Comparison of ENCODE assay signal across 12 mouse cellular contexts in genomic region chr5:135073349-135074150, GRCm38 (mm10). TPM values are rescaled to one million over a fixed set of nuclear protein-coding genes. Genes with fewer than 3 reads are reported as not detected.
DNase-seq lines count a peak whose midpoint lies in the region; ATAC-seq and TF ChIP-seq lines count a peak whose summit lies in the region.
"Had no signal": no experiment of that assay in that cellular context is flagged by ENCODE, and none has a peak within 500 bp of the region (broad histone marks: within the 10 kb centered on the region; RNA-seq: fewer than 3 reads in every experiment).

No protein-coding gene starts in this region.

- H3K4me1 ChIP-seq in heart, embryonic 12.5 days (replicated peaks) = peaks cover 16% of the 10 kb centered on the region
- H3K4me1 ChIP-seq in lung, embryonic 16.5 days (replicated peaks; ENCODE audit: control insufficient read depth, insufficient read depth, low read length) = peaks cover 11% of the 10 kb centered on the region
- H3K4me1 ChIP-seq in lung, adult 2 months (ENCODE audit: control insufficient read depth, insufficient read depth, low read length) = no peaks in the 10 kb centered on the region
- peaks cover 23% of the 10 kb centered on the region for H3K4me1 ChIP-seq in embryonic facial prominence, embryonic 13.5 days
- H3K4me1 ChIP-seq in neural tube, embryonic 12.5 days = peaks cover 30% of the 10 kb centered on the region

- no peak for ATAC-seq in heart, embryonic 12.5 days (ENCODE audit: insufficient number of reproducible peaks, low FRiP score)
- ATAC-seq in lung, embryonic 16.5 days (ENCODE audit: low read depth) = no peak
- no peak for ATAC-seq in embryonic facial prominence, embryonic 13.5 days (ENCODE audit: insufficient number of reproducible peaks, insufficient read depth, low FRiP score, low TSS enrichment, low read depth)
- ATAC-seq in neural tube, embryonic 12.5 days (ENCODE audit: low FRiP score, low read depth) = no peak
- no peak for ATAC-seq in CD4-positive, CD25-positive, alpha-beta regulatory T cell, adult 4 months

- H3K36me3 ChIP-seq in heart, embryonic 12.5 days = peaks cover 4% of the 10 kb centered on the region; the same call in 1 of the 2 replicates
- H3K36me3 ChIP-seq in lung, embryonic 16.5 days (ENCODE audit: control insufficient read depth, insufficient read depth, low read length) = no peaks in the 10 kb centered on the region
- peaks cover 36% of the 10 kb centered on the region for H3K36me3 ChIP-seq in embryonic facial prominence, embryonic 13.5 days
- peaks cover 37% of the 10 kb centered on the region for H3K36me3 ChIP-seq in neural tube, embryonic 12.5 days
- H3K36me3 ChIP-seq: liver, embryonic 15.5 days had no signal

- no peak for TF ChIP-seq CTCF in lung, adult 2 months (IDR thresholded peaks at IDR 0.05; ENCODE audit: insufficient read depth, low read length)

- peak overlapping the region; percentile 38 for H3K4me2 ChIP-seq in heart, embryonic 12.5 days
- H3K4me2 ChIP-seq in lung, embryonic 16.5 days (ENCODE audit: low read depth, low read length) = no peak overlapping the region
- peak overlapping the region; percentile 40 for H3K4me2 ChIP-seq in embryonic facial prominence, embryonic 13.5 days
- peak overlapping the region; percentile 27 for H3K4me2 ChIP-seq in neural tube, embryonic 12.5 days (replicated peaks)
- H3K4me2 ChIP-seq: liver, embryonic 15.5 days had no signal

- no peak overlapping the region for H3K27ac ChIP-seq in heart, embryonic 12.5 days (ENCODE audit: poor library complexity, severe bottlenecking)
- no peak overlapping the region for H3K27ac ChIP-seq in lung, embryonic 16.5 days (ENCODE audit: low read length)
- no peak overlapping the region for H3K27ac ChIP-seq in embryonic facial prominence, embryonic 13.5 days
- no peak overlapping the region for H3K27ac ChIP-seq in neural tube, embryonic 12.5 days
- H3K27ac ChIP-seq: liver, embryonic 15.5 days had no signal

- no peaks in the 10 kb centered on the region for H3K27me3 ChIP-seq in heart, embryonic 12.5 days (replicated peaks)
- H3K27me3 ChIP-seq in lung, embryonic 16.5 days (ENCODE audit: control insufficient read depth, insufficient read depth, low read depth, low read length) = no peaks in the 10 kb centered on the region
- no peaks in the 10 kb centered on the region for H3K27me3 ChIP-seq in embryonic facial prominence, embryonic 13.5 days
- no peaks in the 10 kb centered on the region for H3K27me3 ChIP-seq in neural tube, embryonic 12.5 days (replicated peaks)

- H3K9ac ChIP-seq in heart, embryonic 12.5 days = peak overlapping the region; percentile 60; the same call in 1 of the 2 replicates
- H3K9ac ChIP-seq in lung, embryonic 16.5 days (ENCODE audit: low read length) = peak overlapping the region; percentile 39
- peak overlapping the region; percentile 67 for H3K9ac ChIP-seq in embryonic facial prominence, embryonic 13.5 days
- H3K9ac ChIP-seq in neural tube, embryonic 12.5 days = 0 out of 2 replicates have a peak overlapping the region, but pooled peaks have one; percentile 26
- H3K9ac ChIP-seq: liver, embryonic 15.5 days had no signal

- no peak for DNase-seq in heart, adult 8-10 months (ENCODE audit: low spot score)
- no peak for DNase-seq in lung, adult 2 months
- DNase-seq in adrenal gland, postnatal 36 days = no peak
- DNase-seq: heart, adult 18-20 months; layer of hippocampus, adult 9-11 months had no signal

- WGBS in heart, embryonic 12.5 days = 29% methylated on average over 24 of the region's 26 CpGs
- 23% methylated on average over 21 of the region's 26 CpGs for WGBS in lung, embryonic 16.5 days
- 47% methylated on average over 26 of the region's 26 CpGs for WGBS in lung, adult 2 months
- WGBS in embryonic facial prominence, embryonic 13.5 days = 23% methylated on average over 26 of the region's 26 CpGs
- 22% methylated on average over 20 of the region's 26 CpGs for WGBS in neural tube, embryonic 12.5 days

- TF ChIP-seq POLR2A in lung, adult 2 months (IDR thresholded peaks at IDR 0.05; ENCODE audit: borderline replicate concordance, extremely low read depth, low read depth, low read length) = no peak

- H3K4me3 ChIP-seq in heart, embryonic 12.5 days = no peak overlapping the region
- no peak overlapping the region for H3K4me3 ChIP-seq in lung, embryonic 16.5 days (ENCODE audit: low read length)
- no peak overlapping the region for H3K4me3 ChIP-seq in lung, adult 2 months (replicated peaks; ENCODE audit: extremely low read depth, low read depth, low read length)
- H3K4me3 ChIP-seq in embryonic facial prominence, embryonic 13.5 days = no peak overlapping the region
- H3K4me3 ChIP-seq in neural tube, embryonic 12.5 days = no peak overlapping the region
- H3K4me3 ChIP-seq: liver, embryonic 15.5 days had no signal

- H3K9me3 ChIP-seq in heart, embryonic 12.5 days (replicated peaks) = no peaks in the 10 kb centered on the region
- H3K9me3 ChIP-seq in lung, embryonic 16.5 days (ENCODE audit: control insufficient read depth, low read length) = no peaks in the 10 kb centered on the region
- H3K9me3 ChIP-seq in embryonic facial prominence, embryonic 13.5 days = no peaks in the 10 kb centered on the region
- H3K9me3 ChIP-seq in neural tube, embryonic 12.5 days = no peaks in the 10 kb centered on the region
- H3K9me3 ChIP-seq: liver, embryonic 15.5 days had no signal

RNA-seq across cellular contexts. Expression of gene Vps37d, which starts 4.5 kb away (rescaled TPM):
- 4.4 and 4.7 TPM in 2 replicates for polyA plus RNA-seq in heart, embryonic 12.5 days (2016; fragmentation: Nextera tagmentation; extraction: Ambion mirVana)
- under 1 TPM; 0.37 to 0.57 (median 0.47) TPM for total RNA-seq in heart, adult 8-10 months (2022)
- 4.2 and 5.3 TPM in 2 replicates for polyA plus RNA-seq in lung, embryonic 16.5 days (2015; fragmentation: Nextera tagmentation; extraction: Ambion mirVana)
- 2.3 and 3.0 TPM in 2 replicates for polyA plus RNA-seq in lung, adult 2 months (2012; rRNA removed)
- 13.7 and 17.8 TPM in 2 replicates for polyA plus RNA-seq in embryonic facial prominence, embryonic 13.5 days (2015; fragmentation: Nextera tagmentation; extraction: Ambion mirVana)
- 37.0 and 37.8 TPM in 2 replicates for polyA plus RNA-seq in neural tube, embryonic 12.5 days (2016; fragmentation: Nextera tagmentation; extraction: Ambion mirVana)
- polyA plus RNA-seq in CD4-positive, CD25-positive, alpha-beta regulatory T cell, adult 4 months (2017; shearing (Covaris generic)) = not detected
- 1 to 10 TPM; 1.8 to 3.7 TPM for total RNA-seq in adrenal gland, postnatal 36 days (2021)

RNA-seq across cellular contexts. Expression of gene Bud23, which starts 8.8 kb away (rescaled TPM):
- 63.6 and 68.5 TPM in 2 replicates for polyA plus RNA-seq in heart, embryonic 12.5 days (2016; fragmentation: Nextera tagmentation; extraction: Ambion mirVana)
- 10 to 100 TPM; 18.0 to 31.3 (median 23.7) TPM for total RNA-seq in heart, adult 8-10 months (2022)
- polyA plus RNA-seq in lung, embryonic 16.5 days (2015; fragmentation: Nextera tagmentation; extraction: Ambion mirVana) = 100 and 110 TPM in 2 replicates
- polyA plus RNA-seq in lung, adult 2 months (2012; rRNA removed) = 51.3 and 56.4 TPM in 2 replicates
- polyA plus RNA-seq in embryonic facial prominence, embryonic 13.5 days (2015; fragmentation: Nextera tagmentation; extraction: Ambion mirVana) = 132 and 147 TPM in 2 replicates
- polyA plus RNA-seq in neural tube, embryonic 12.5 days (2016; fragmentation: Nextera tagmentation; extraction: Ambion mirVana) = 106 and 112 TPM in 2 replicates
- 100 to 1,000 TPM in 1 of 2 experiments, 10 to 100 TPM in 1; 60.8 to 103 TPM for polyA plus RNA-seq in CD4-positive, CD25-positive, alpha-beta regulatory T cell, adult 4 months (2017; shearing (Covaris generic))
- total RNA-seq in adrenal gland, postnatal 36 days (2021) = 10 to 100 TPM; 51.7 to 57.7 TPM

RNA-seq across cellular contexts. Expression of gene Dnajc30, which starts 9.5 kb away (rescaled TPM):
- 25.0 and 28.4 TPM in 2 replicates for polyA plus RNA-seq in heart, embryonic 12.5 days (2016; fragmentation: Nextera tagmentation; extraction: Ambion mirVana)
- 10 to 100 TPM; 43.8 to 49.3 (median 45.5) TPM for total RNA-seq in heart, adult 8-10 months (2022)
- polyA plus RNA-seq in lung, embryonic 16.5 days (2015; fragmentation: Nextera tagmentation; extraction: Ambion mirVana) = 32.2 and 32.5 TPM in 2 replicates
- 30.7 and 31.5 TPM in 2 replicates for polyA plus RNA-seq in lung, adult 2 months (2012; rRNA removed)
- polyA plus RNA-seq in embryonic facial prominence, embryonic 13.5 days (2015; fragmentation: Nextera tagmentation; extraction: Ambion mirVana) = 35.2 and 38.8 TPM in 2 replicates
- polyA plus RNA-seq in neural tube, embryonic 12.5 days (2016; fragmentation: Nextera tagmentation; extraction: Ambion mirVana) = 30.3 and 32.2 TPM in 2 replicates
- 10 to 100 TPM; 23.4 to 36.6 TPM for polyA plus RNA-seq in CD4-positive, CD25-positive, alpha-beta regulatory T cell, adult 4 months (2017; shearing (Covaris generic))
- total RNA-seq in adrenal gland, postnatal 36 days (2021) = 10 to 100 TPM; 28.1 to 34.6 TPM

RNA-seq across cellular contexts. Expression of gene Mlxipl, which starts 16.1 kb away (rescaled TPM):
- polyA plus RNA-seq in heart, embryonic 12.5 days (2016; fragmentation: Nextera tagmentation; extraction: Ambion mirVana) = 0.59 and 1.0 TPM in 2 replicates
- 10 to 100 TPM; 18.0 to 39.9 (median 21.3) TPM for total RNA-seq in heart, adult 8-10 months (2022)
- 2.4 and 3.6 TPM in 2 replicates for polyA plus RNA-seq in lung, embryonic 16.5 days (2015; fragmentation: Nextera tagmentation; extraction: Ambion mirVana)
- polyA plus RNA-seq in lung, adult 2 months (2012; rRNA removed) = 17.8 and 28.5 TPM in 2 replicates
- 3.5 and 3.9 TPM in 2 replicates for polyA plus RNA-seq in embryonic facial prominence, embryonic 13.5 days (2015; fragmentation: Nextera tagmentation; extraction: Ambion mirVana)
- 0.58 and 0.66 TPM in 2 replicates for polyA plus RNA-seq in neural tube, embryonic 12.5 days (2016; fragmentation: Nextera tagmentation; extraction: Ambion mirVana)
- under 1 TPM in 1 of 2 experiments, not detected in 1; 0.13 TPM for polyA plus RNA-seq in CD4-positive, CD25-positive, alpha-beta regulatory T cell, adult 4 months (2017; shearing (Covaris generic))
- total RNA-seq in adrenal gland, postnatal 36 days (2021) = 10 to 100 TPM; 47.4 to 73.6 TPM
- total RNA-seq: MEL had no signal

RNA-seq across cellular contexts. Expression of gene Stx1a, which starts 50.3 kb away (rescaled TPM):
- polyA plus RNA-seq in heart, embryonic 12.5 days (2016; fragmentation: Nextera tagmentation; extraction: Ambion mirVana) = 12.1 and 13.3 TPM in 2 replicates
- total RNA-seq in heart, adult 8-10 months (2022) = 1 to 10 TPM in 3 of 4 experiments, under 1 TPM in 1; 0.88 to 2.4 (median 1.2) TPM
- polyA plus RNA-seq in lung, embryonic 16.5 days (2015; fragmentation: Nextera tagmentation; extraction: Ambion mirVana) = 11.8 and 12.4 TPM in 2 replicates
- polyA plus RNA-seq in lung, adult 2 months (2012; rRNA removed) = 10.6 and 11.7 TPM in 2 replicates
- 12.9 and 21.7 TPM in 2 replicates for polyA plus RNA-seq in embryonic facial prominence, embryonic 13.5 days (2015; fragmentation: Nextera tagmentation; extraction: Ambion mirVana)
- polyA plus RNA-seq in neural tube, embryonic 12.5 days (2016; fragmentation: Nextera tagmentation; extraction: Ambion mirVana) = 41.6 and 54.5 TPM in 2 replicates
- polyA plus RNA-seq in CD4-positive, CD25-positive, alpha-beta regulatory T cell, adult 4 months (2017; shearing (Covaris generic)) = 10 to 100 TPM; 15.4 to 27.0 TPM
- total RNA-seq in adrenal gland, postnatal 36 days (2021) = 1 to 10 TPM; 6.8 to 7.7 TPM
